Mouse (Mus musculus) megakaryocyte-erythroid progenitor cell, adult 5-6 weeks (primary cell): ENCODE results near the gene Fat3. TPM values are rescaled to one million over a fixed set of nuclear protein-coding genes. Genes with fewer than 3 reads are reported as not detected.

Experiments
- ATAC-seq: replicated peaks from 2 replicates; pipeline ENCODE4 v1.8.0; 2016; ENCODE audit warnings: mild to moderate bottlenecking, inconsistent platforms; ENCODE audit not compliant: severe bottlenecking, poor library complexity, low FRiP score, low TSS enrichment
- total RNA-seq, 2 experiments: library from RNA; stranded (forward) in 1 of 2; stranded (reverse) in 1 of 2; fragments of 200-1000, 215-1000 nt in 1 of 2; fragments of >200 nt in 1 of 2; fragmentation: Nextera tagmentation in 1 of 2; gene quantifications; 2 replicates each; pipeline ENCODE4 v1.2.3; 2014 to 2017

Gene Fat3
- total RNA-seq, 2 experiments from 2014 or later = 0.13 TPM; not detected in 1

- ATAC-seq = no peak
These were observed 426.4 kb downstream of the Fat3 start for GRCm38 (mm10) chr9:16074664-16075063.

GRCm38 (mm10) chr9:16074116-16074515 is 427.0 kb downstream of the Fat3 start:
- no peak for ATAC-seq

GRCm38 (mm10) chr9:16063447-16063846 is 437.6 kb downstream of the Fat3 start:
- no peak for ATAC-seq

- no peak for ATAC-seq
These were observed 438.6 kb downstream of the Fat3 start for GRCm38 (mm10) chr9:16062472-16062871.

GRCm38 (mm10) chr9:16046686-16047085 is 454.4 kb downstream of the Fat3 start:
- no peak for ATAC-seq

- no peak for ATAC-seq
These were observed 463.7 kb downstream of the Fat3 start for GRCm38 (mm10) chr9:16037375-16037774.

- ATAC-seq = no peak
These were observed 464.7 kb downstream of the Fat3 start for GRCm38 (mm10) chr9:16036346-16036745.

- ATAC-seq = no peak
These were observed 471.3 kb downstream of the Fat3 start for GRCm38 (mm10) chr9:16029715-16030285.

- no peak for ATAC-seq
These were observed 472.0 kb downstream of the Fat3 start for GRCm38 (mm10) chr9:16029066-16029465.

- ATAC-seq = no peak
These were observed 472.6 kb downstream of the Fat3 start for GRCm38 (mm10) chr9:16028394-16028911.

- ATAC-seq = no peak
These were observed 475.0 kb downstream of the Fat3 start for GRCm38 (mm10) chr9:16026054-16026453.

- no peak for ATAC-seq
These were observed 476.4 kb downstream of the Fat3 start for GRCm38 (mm10) chr9:16024706-16025105.

GRCm38 (mm10) chr9:16014115-16014514 is 487.0 kb downstream of the Fat3 start:
- ATAC-seq = no peak

- no peak for ATAC-seq
These were observed 489.7 kb downstream of the Fat3 start for GRCm38 (mm10) chr9:16011382-16011781.

- ATAC-seq = no peak
These were observed 493.6 kb downstream of the Fat3 start for GRCm38 (mm10) chr9:16007516-16007915.

GRCm38 (mm10) chr9:16002991-16003390 is 498.1 kb downstream of the Fat3 start:
- no peak for ATAC-seq

- no peak for ATAC-seq
These were observed 506.3 kb downstream of the Fat3 start for GRCm38 (mm10) chr9:15994762-15995161.

- no peak for ATAC-seq
These were observed 506.9 kb downstream of the Fat3 start for GRCm38 (mm10) chr9:15994177-15994576.

- ATAC-seq = no peak
These were observed 508.8 kb downstream of the Fat3 start for GRCm38 (mm10) chr9:15992158-15992846.

- ATAC-seq = no peak
These were observed 522.8 kb downstream of the Fat3 start for GRCm38 (mm10) chr9:15978317-15978716.
